Mouse (Mus musculus) testis, adult 2 months (tissue): Measurements from ENCODE around the gene Slc35e1. TPM values are rescaled to one million over a fixed set of nuclear protein-coding genes. Genes with fewer than 3 reads are reported as not detected.

Experiments used
- H3K27ac ChIP-seq: fragments of 200-500 bp; 2 replicates; pipeline ENCODE4 v1.5.1; 2012; ENCODE audit warnings: low read depth, low read length; ENCODE audit not compliant: control insufficient read depth, insufficient read depth
- H3K27me3 ChIP-seq: fragments of 200-500 bp; 2 replicates; pipeline ENCODE4 v1.6.1; 2012; ENCODE audit warnings: mild to moderate bottlenecking, low read length, moderate library complexity; ENCODE audit not compliant: control insufficient read depth, insufficient read depth
- H3K36me3 ChIP-seq: fragments of 200-500 bp; 2 replicates; pipeline ENCODE4 v1.6.1; 2012; ENCODE audit warnings: mild to moderate bottlenecking, low read length; ENCODE audit not compliant: control insufficient read depth, insufficient read depth
- H3K4me1 ChIP-seq: fragments of 200-500 bp; 2 replicates; pipeline ENCODE4 v1.6.1; 2012; ENCODE audit warnings: low read length; ENCODE audit not compliant: control insufficient read depth, insufficient read depth
- H3K4me3 ChIP-seq: fragments of 200-500 bp; 2 replicates; pipeline ENCODE4 v1.5.1; 2012; ENCODE audit warnings: low read depth, mild to moderate bottlenecking, low read length, moderate library complexity, mixed read lengths; ENCODE audit not compliant: control insufficient read depth
- CTCF ChIP-seq: fragments of 200-500 bp; IDR thresholded peaks from 2 replicates; pipeline ENCODE4 v1.5.1; 2012; ENCODE audit warnings: low read depth, mild to moderate bottlenecking, inconsistent platforms, low read length, moderate library complexity; ENCODE audit not compliant: control insufficient read depth, insufficient read depth, insufficient replicate concordance
- POLR2A ChIP-seq: fragments of 200-500 bp; IDR thresholded peaks from 2 replicates; pipeline ENCODE4 v1.6.1; 2012; ENCODE audit warnings: low read depth, mild to moderate bottlenecking, inconsistent platforms, low read length, moderate library complexity; ENCODE audit not compliant: control insufficient read depth
- polyA plus RNA-seq: library from polyadenylated mRNA; depleted of rRNA; stranded (reverse); fragments of >200 nt; gene quantifications from 2 replicates; pipeline ENCODE4 v1.2.3, GENCODE M21; 2012

Slc35e1 gene
- polyA plus RNA-seq, 1 experiment = 10.4 TPM

DNA sequence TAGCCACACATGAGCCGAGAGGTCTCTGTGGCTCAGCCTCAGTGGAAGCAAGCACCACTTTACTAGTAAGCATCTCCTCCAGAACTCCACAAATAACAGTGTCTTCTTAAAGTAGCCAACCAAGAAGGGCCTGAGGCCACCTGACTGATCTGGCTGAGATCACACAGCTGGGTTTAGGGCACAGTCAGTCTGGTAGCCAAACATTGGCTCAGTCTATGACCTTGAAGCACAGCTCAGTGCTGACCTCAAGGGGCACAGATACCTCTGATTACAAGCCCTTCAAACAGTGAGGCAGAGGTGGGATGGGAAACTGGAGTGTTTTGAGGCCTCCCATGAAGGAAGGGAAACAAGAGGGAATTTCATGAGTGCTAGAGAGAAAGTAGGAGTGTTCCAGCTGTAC, 20.2 kb upstream of the Slc35e1 start:
- no peak overlapping the region for H3K27ac ChIP-seq
- TF ChIP-seq CTCF (no peak), POLR2A (no peak)
- H3K4me1 ChIP-seq = no peaks in the 10 kb centered on the region
- no peaks in the 10 kb centered on the region for H3K27me3 ChIP-seq
- peaks cover 2% of the 10 kb centered on the region; the same call in 1 of the 2 replicates for H3K36me3 ChIP-seq
- H3K4me3 ChIP-seq = peak overlapping the region; percentile 79

DNA sequence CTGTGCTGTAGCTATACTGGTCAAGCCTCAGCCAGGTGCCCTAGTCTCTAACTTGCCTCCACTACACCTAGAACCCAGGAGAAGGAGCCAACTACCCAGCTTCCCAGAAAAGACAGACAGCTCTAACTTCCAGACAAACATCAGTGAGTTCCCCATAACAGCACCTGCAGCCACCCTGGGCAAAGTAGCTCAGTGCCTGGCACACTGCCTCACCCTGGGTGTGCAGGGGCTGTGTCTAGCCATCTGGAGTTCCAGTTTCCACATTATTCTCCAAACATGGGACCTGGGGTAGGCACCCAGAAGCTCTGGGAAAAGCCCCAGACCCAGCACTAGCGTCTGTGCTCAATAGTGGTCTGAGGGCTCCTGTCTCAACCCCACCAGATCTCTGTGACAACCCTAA, 15.1 kb upstream of the Slc35e1 start:
- H3K4me3 ChIP-seq = no peak overlapping the region
- TF ChIP-seq POLR2A (no peak), CTCF (no peak)

DNA sequence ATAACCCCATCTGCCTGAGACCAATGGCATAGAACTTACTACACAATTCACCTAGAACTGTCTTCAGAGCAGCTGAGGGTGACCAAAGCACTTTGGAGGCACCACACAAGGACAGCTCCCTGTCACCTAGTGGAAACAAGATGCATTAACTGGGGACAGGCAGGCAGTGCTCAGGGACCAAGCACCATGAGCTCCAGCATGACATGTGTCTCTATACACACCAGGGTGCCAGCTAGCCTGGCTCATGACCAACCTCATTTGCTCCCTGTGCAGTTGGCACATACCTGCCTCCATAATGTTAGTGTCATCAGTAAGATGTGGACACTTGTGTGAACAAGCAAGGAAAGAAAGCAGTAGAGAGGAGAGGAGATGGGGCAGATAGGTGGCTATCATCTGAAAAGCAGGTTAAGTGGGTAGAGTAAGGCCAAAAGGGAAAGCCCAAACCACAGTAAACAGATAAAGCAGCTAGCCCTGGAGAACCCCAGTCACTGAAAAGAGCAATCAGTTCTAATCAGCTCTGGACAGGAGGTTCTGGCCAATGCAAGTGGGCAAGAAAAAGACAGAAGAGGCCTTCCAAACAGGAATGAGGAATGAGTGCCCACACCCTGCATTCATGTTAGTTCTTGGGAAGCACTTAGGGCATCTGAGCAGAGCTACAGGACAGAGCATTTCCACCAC, 12.4 kb upstream of the Slc35e1 start:
- no peak for TF ChIP-seq CTCF
- TF ChIP-seq POLR2A = no peak
- no peak overlapping the region for H3K27ac ChIP-seq

More for the DNA sequence above, 15.1 kb upstream of the Slc35e1 start:
- Histone ChIP-seq H3K27me3 (no peaks in the 10 kb centered on the region), H3K4me1 (no peaks in the 10 kb centered on the region), H3K36me3 (no peaks in the 10 kb centered on the region), H3K27ac (no peak overlapping the region)

DNA sequence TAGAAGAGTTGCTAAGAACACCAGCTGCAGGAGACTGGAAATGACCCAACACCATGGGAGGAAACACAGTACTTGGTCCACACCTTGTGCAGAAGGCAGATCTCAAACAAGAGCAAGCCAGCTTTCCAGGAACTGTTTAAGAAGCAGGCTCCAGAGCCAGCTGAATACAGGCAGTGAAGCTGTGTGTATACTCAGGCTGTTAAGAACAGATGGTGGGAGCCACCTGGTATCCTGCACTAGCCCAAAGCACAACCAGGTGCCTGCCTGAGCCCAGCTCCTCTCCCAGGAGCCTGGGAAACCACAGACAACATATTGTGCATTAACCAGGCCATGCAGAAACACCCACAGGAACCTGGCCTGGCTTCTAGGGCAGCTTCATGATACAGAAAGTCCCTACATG, 11.7 kb upstream of the Slc35e1 start:
- Histone ChIP-seq H3K27ac (no peak overlapping the region), H3K4me1 (no peaks in the 10 kb centered on the region), H3K27me3 (no peaks in the 10 kb centered on the region), H3K4me3 (no peak overlapping the region), H3K36me3 (no peaks in the 10 kb centered on the region)
- TF ChIP-seq CTCF (no peak), POLR2A (no peak)

More for the DNA sequence above, 12.4 kb upstream of the Slc35e1 start:
- no peaks in the 10 kb centered on the region for H3K4me1 ChIP-seq
- no peaks in the 10 kb centered on the region for H3K36me3 ChIP-seq
- H3K27me3 ChIP-seq = no peaks in the 10 kb centered on the region
- H3K4me3 ChIP-seq = no peak overlapping the region

DNA sequence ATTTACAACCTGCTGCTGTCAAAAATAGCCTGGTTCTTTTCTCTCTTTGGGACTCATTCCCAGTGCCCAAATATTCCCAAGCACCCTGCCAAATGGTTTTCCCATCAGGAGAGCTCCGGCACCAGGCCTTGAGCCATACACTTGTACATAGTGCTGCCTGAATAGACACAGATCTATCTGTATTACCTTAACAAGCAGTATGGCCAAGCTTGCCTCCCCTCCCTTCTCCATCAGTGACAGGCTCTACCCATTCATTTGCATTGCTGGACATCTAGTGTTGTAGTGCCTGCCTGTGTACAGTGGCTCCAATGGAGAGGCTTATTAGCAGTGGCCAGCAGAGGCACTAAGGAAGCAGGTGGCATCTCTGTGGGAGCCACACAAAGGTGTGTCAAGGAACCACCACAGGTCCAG, 8.1 kb upstream of the Slc35e1 start:
- no peak overlapping the region for H3K27ac ChIP-seq
- no peak overlapping the region for H3K4me3 ChIP-seq
- H3K27me3 ChIP-seq = no peaks in the 10 kb centered on the region
- no peaks in the 10 kb centered on the region for H3K4me1 ChIP-seq
- no peak for TF ChIP-seq CTCF
- no peak for TF ChIP-seq POLR2A
- no peaks in the 10 kb centered on the region for H3K36me3 ChIP-seq

DNA sequence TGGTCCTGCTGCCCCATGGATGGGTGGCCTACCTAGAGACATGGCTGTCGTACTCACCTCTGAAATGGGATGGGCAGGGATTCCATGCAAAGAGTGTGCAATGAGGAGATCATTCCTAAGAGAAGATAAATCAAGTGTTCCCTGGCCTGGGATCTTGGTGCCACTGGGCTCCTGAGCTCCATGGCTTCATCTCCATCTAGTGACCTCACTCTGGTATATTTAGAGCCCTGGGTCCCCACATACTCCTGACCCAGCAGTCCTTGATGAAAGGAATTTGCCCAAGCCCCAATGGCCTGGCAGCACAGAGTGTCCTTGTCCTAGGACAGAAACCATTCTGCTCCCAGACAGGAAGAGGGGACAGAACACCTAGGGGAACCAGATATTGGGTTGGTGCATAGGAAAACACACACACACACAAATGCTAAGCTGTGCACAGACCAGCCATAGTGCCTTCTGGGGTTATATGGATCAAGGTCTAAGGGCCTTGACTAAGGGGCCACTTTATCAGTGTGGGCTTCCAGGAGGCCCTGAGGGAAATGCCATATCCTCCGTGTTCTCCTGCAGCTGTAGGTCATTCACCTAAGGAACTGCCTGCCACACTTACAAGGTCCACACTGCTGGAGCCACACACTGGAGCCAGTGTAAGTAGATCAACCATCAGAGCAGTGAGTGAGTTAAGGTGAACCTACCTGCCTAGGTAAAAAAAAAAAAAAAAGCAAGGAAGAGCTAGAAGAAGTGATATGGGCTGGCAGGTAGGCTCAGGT, 7.3 kb upstream of the Slc35e1 start:
- Histone ChIP-seq H3K4me3 (no peak overlapping the region), H3K27ac (no peak overlapping the region), H3K27me3 (no peaks in the 10 kb centered on the region), H3K36me3 (no peaks in the 10 kb centered on the region), H3K4me1 (no peaks in the 10 kb centered on the region)
- no peak for TF ChIP-seq CTCF
- TF ChIP-seq POLR2A = no peak

DNA sequence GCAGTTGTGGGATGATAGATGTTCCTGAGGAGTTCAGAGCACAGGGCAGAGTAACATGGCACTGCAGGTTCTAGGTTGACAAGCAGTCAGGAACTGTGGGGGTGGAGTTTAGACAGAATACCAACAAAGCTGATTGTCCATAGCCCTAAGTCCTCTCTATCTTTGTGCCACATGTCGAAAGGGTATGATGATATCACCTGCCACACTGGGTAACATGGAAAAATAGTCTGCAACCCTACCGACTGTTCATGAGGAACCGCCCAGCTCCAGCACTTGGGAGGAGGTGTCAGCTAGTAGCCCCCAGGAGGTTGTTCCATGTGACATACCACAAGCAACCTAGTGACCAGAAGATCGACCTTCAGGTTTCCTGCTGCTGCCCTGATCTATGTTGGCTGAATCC, 6.1 kb upstream of the Slc35e1 start:
- Histone ChIP-seq H3K4me1 (no peaks in the 10 kb centered on the region; the same call in 1 of the 2 replicates), H3K27ac (no peak overlapping the region), H3K4me3 (no peak overlapping the region), H3K27me3 (no peaks in the 10 kb centered on the region), H3K36me3 (no peaks in the 10 kb centered on the region)
- TF ChIP-seq CTCF (no peak), POLR2A (no peak)
